Mouse (Mus musculus): ENCODE data around the gene Cfl1.
A peak's percentile ranks its signal among the peaks of the same experiment; 100 is the strongest.

Cfl1 gene

GRCm38 (mm10) chr19:5490313-5490897 lies at the start of gene Cfl1:
TSS of gene Cfl1 (plus strand) at chr19:5490455.
- peak; percentile 99 for DNase-seq (ENCODE audit: low read depth, low spot score)

- no peak for DNase-seq (ENCODE audit: low read depth, low spot score)
These were observed 45.8 kb upstream of the Cfl1 start for GRCm38 (mm10) chr19:5444371-5444908.

DNA sequence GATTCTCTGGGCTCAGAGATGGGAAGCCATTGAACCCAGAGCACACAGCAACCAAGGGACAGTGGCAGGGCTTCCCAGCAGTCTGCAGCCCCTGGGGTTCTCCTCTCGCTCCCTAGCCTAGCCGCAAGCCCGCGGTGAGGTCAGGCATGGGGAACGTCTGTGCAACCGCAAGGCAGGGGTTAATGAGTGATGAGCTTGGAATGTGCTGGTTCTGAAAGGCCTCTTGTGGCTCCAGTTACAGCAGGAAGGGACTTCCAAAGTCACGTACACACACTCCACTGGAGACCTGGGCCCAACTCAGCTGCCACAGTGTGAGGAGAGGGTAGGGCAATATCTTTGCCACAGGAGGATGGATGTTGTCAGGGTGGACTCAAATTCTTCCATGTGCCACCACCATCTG lies 45.3 kb upstream of the Cfl1 start:
- no peak for DNase-seq (ENCODE audit: low read depth, low spot score)

DNA sequence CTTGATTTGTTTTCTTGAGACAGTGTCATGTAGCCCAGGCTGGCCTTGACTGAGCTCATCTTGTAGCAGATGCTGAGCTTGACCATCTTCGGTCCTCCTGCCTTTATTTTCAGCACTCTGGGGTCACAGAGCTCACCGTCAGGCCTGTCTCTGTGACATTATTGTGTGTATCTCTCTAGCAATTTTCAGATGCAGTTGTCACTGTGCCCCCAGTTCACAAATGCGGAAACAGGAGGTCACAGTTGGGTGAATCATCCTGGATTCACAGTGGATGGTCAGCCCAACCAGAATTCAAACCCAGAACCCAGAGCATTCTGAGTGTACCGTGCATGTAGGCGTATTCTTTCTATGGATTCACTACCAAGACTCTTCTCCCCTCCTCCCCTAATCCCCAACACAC lies 44.5 kb upstream of the Cfl1 start:
- no peak for DNase-seq (ENCODE audit: low read depth, low spot score)

DNA sequence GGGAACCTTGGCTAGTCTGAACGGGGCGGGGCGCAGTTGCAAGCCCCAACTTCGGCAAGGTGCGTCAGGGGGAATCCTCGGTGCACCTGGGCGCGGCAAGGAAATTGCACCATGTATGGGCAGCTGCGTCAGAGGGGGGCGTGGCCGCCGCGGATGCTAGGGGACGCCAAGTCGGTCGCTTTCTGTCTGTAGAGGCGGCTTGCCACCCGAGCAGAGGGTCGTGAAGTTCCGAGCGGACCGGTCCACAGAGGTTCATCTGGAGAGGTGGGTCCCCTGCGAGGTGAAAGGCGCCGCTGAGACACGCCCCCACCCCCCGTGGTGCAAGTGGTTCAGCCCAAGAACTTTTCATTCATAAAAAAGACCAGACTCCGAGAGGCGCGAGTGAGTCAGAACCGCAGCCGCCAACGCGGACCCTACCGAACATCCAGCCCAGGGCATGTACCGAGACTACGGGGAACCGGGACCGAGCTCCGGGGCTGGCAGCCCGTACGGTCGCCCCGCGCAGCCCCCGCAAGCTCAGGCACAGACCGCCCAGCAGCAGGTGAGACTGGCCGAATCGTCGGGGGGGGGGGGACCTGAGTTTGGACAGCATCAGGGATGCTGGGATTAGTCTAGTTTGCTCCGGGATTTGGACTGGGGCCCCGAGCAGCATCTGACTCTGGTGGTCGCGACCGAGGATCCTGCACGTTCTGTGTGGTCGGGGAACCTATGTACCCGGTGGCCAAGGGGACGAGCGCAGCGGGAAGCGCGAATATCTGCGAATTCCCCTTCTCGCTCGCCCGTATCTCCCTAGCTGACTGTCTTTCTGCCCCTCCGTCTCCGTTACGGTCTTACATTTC lies 42.5 kb upstream of the Cfl1 start, which contains the start of gene Fosl1:
Fosl1 (plus strand) TSS at position 33 of the 839 bp plus-strand sequence.
- peak; percentile 77 for DNase-seq (ENCODE audit: low read depth, low spot score)

- no peak for DNase-seq (ENCODE audit: low read depth, low spot score)
These were observed 41.7 kb upstream of the Cfl1 start for GRCm38 (mm10) chr19:5448354-5449150.

GRCm38 (mm10) chr19:5449673-5450072 lies 40.6 kb upstream of the Cfl1 start:
- DNase-seq (ENCODE audit: low read depth, low spot score): no peak

DNA sequence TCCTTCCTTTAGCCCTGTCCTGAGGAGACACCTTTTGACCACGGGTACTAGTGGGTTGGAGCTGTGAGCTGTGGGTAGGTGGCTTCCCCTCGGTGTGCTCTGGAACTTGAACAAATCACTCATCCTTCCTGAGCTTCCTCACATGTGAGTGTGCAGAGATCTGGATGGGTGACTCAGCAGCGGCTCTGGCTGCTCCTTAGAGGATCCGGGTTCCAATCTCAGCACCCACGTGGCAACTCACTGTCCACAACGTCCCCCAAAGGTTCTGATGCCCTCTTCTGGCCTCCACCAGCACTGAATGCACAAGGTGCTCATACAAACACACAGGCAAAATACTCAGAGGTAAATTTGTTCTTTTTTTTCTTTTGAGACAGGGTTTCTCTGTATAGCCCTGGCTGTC lies 38.5 kb upstream of the Cfl1 start:
- no peak for DNase-seq (ENCODE audit: low read depth, low spot score)

GRCm38 (mm10) chr19:5455037-5455436 lies 35.2 kb upstream of the Cfl1 start:
- DNase-seq (ENCODE audit: low read depth, low spot score): peak; percentile 7

GRCm38 (mm10) chr19:5455568-5455967 lies 34.7 kb upstream of the Cfl1 start:
- peak; percentile 31 for DNase-seq (ENCODE audit: low read depth, low spot score)

- peak; percentile 31 for DNase-seq (ENCODE audit: low read depth, low spot score)
These were observed 33.9 kb upstream of the Cfl1 start for GRCm38 (mm10) chr19:5456241-5456921.

DNA sequence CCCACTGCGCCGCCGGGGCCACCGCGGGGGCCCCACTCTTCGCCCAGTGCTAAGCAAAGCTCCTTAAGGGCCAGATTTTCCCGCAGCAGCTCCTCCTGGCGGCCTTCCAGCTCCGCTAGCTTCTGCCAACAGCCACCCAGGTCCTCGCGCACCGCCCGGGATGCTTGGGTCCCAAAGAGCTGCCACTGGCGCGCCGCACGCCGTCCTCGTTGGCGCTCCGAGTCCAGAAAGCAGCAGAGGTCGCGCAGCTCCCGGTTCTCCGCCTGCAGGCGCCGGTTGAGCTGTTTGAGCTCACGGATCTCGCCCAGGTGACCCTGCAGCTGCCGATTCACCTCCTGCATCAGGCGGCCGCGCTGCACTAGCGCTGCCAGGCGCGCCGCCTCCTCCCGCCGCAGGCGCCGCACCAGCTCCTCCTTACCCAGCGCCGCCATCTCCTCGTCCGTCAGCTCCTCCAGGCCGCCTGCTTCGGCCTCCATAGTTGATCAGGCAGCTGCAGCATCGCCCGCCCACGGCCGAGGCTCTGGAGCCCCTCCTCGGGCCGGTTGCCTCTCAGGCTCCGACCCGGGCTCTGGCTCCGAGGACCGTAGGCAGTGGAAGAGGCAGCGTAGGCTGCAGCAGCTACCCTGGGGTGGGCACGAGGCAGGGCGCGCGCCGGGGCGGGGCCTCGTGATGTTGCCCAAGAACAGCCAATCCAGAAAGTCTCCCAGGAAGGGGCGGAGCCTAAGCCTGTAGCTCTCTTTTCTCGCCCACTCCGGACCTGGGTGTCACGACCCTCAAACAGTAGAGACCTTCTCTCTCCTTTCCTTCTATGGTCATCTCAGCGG lies 33.1 kb upstream of the Cfl1 start:
- peak; percentile 98 for DNase-seq (ENCODE audit: low read depth, low spot score)

DNA sequence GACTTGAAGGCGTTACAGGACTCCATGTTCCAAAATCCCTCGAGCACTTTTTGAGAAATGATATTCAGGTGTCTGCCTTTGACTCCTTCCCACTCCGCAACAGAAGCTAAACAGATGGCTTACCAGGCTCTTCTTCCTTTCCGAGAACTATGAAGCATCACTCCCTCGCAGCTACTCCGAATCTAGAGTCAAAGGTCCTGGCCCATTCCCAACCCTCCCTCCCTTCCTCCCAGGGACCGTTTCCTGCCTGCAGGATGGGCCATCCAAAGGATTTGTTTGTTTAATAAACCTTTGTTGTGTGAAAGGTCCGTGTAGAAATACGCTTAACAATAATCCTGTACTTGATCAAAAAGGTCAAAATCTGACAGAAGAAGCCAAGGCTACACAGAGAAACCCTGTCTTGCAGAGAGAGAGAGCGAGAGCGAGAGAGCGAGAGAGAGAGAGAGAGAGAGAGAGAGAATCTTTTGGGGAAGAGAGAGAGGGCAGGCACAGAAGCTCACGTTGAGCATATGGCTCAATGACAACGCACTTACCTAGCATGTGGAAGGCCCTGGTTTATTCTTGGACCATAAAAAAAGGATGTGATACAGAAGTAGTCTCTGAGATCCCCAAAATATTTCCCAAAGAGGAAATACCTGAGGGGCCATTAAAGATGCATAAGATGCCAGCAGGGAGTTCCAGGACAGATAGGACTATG lies 32.4 kb upstream of the Cfl1 start, which contains the start of gene Ccdc85b:
Ccdc85b (minus strand) TSS at position 149 of the 697 bp plus-strand sequence.
- peak; percentile 52 for DNase-seq (ENCODE audit: low read depth, low spot score)

DNA sequence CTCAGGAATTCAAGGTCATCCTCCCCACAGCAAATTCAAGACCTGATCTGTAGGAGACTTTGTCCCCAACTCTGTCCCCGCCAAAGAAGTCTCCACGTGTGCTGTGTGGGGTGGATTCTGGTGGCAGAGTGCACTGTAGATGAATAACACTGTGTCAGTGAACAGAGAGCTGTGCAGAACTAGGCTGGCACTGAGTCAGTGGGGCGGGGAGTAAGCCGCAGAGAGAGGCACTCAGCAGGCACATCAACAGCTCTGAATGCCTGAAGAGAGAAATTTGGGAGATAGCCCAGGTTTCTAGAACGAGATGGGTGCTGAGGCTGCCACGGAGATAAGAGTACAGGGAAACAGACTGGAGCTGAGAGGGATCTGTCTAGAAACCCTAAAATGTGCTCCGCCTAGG lies 31.2 kb upstream of the Cfl1 start:
- DNase-seq (ENCODE audit: low read depth, low spot score): peak; percentile 88

DNA sequence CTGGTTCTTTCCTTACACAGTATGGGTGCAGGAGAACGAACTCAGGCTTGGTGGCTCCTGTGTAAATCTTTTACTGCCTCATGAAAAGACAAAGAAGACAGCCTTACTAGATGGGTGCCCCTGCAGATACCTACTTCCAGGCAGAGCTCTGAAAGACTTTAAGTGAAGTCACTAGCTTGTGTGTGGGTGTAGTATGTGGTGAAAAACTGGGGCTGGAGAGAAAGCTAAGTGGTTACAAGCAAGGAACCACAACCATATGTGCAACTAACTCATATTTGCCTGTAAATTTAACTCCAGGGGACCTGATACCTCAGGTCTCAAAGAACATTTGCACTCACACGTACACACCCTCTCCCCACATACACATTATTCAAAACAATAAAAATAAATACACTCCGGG lies 30.4 kb upstream of the Cfl1 start:
- DNase-seq (ENCODE audit: low read depth, low spot score): peak; percentile 51

DNA sequence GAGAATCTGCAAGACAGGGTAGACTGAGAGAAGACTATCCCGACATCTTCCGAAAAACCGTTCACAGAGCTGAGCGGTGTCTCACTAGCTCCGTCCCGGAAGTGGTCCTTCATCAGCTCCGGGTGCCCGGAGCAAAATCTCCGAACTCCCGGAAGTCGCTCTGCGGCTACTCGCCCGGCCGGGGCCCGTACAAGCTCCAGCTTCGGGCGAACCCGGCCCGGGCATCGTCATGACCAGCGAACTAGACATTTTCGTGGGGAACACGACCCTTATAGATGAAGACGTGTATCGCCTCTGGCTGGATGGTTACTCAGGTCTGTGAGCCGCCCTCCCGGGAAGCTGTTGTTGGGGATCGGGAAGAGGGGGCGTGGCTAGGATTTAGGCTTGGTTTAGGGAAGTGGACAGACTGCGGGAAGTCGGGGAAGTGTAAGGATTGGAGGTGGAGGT lies 29.8 kb upstream of the Cfl1 start, which contains the start of gene Fibp:
Fibp (plus strand) TSS at position 151 of the 447 bp plus-strand sequence.
- peak; percentile 95 for DNase-seq (ENCODE audit: low read depth, low spot score)

GRCm38 (mm10) chr19:5461411-5461810 lies 28.8 kb upstream of the Cfl1 start:
- DNase-seq (ENCODE audit: low read depth, low spot score): peak; percentile 0

DNA sequence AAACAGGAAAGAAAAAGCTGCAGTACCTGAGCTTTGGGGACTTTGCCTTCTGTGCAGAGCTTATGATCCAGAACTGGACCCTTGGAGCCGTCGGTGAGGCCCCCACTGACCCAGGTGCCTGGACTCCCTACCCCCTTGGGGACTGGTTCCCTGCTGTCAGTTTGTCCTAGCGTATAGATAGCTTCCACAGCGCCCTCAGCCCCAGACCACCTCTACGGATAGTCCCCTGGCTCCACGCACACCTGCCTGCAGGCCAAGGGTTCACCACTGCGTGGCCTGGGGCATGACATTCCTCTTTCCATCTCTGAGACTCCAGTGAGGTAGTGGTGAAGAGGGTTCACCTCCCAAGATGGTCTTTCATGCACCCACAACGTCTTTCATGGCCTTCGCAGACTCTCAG lies 27.0 kb upstream of the Cfl1 start:
- DNase-seq (ENCODE audit: low read depth, low spot score): no peak

DNA sequence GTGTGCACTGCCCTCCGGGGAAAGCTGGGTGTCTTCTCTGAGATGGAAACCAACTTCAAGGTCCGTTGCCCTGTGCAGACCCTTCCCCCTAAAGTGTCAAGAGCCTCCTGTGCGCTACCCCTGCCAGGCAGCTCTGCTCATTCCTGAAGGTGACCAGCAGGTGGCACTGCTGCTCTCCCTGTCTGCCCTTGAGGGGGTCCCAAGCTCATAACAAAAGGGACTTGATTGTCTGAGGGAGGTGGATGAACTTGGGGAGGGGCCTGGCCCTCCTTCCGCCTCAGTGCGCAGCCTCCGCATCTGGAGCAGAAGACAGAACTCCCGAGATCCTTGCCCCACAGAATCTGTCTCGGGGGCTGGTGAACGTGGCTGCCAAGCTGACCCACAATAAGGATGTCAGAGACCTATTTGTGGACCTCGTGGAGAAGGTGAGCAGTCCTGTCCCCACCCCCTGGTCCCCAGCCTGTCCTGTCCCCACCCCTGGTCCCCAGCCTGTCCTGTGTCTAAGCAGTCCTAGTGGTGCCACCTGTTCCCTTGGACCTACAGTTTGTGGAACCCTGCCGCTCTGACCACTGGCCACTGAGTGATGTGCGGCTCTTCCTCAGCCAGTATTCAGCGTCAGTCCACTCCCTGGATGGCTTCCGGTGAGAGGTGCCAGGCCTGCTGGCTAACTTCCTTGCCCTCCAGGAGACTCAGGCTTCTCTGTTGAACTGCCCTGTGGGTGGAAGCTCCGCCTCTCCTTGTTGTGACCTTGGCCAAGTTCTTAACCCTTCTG lies 26.3 kb upstream of the Cfl1 start:
- peak; percentile 77 for DNase-seq (ENCODE audit: low read depth, low spot score)

Data from brain, adult 2 months (tissue).